Mouse (Mus musculus): ENCODE data around the gene Id4. TPM values are rescaled to one million over a fixed set of nuclear protein-coding genes. Genes with fewer than 3 reads are reported as not detected.

Id4 gene
- polyA plus RNA-seq (2012; ENCODE audit: insufficient read depth, insufficient read length, missing spikeins) = 1.1 and 1.2 TPM in 2 replicates

GRCm38 (mm10) chr13:48260690-48261278, at the start of gene Id4:
Gene Id4, plus strand, starts transcription at chr13:48261228.
- Histone ChIP-seq H3K4me3 (ENCODE audit: insufficient read depth, low read depth, low read length) (peak within 1 kb of the TSS; percentile 76), H3K27ac (replicated peaks; ENCODE audit: low read depth, low read length) (no peak within 1 kb of the TSS), H3K4me1 (ENCODE audit: control insufficient read depth, insufficient read depth, insufficient read length, low read length) (no peaks in the 10 kb centered on the region)

- H3K4me3 ChIP-seq (ENCODE audit: insufficient read depth, low read depth, low read length) = 0 out of 2 replicates have a peak overlapping the region, but pooled peaks have one; percentile 16
- H3K27ac ChIP-seq (replicated peaks; ENCODE audit: low read depth, low read length) = no peak overlapping the region
- H3K4me1 ChIP-seq (ENCODE audit: control insufficient read depth, insufficient read depth, insufficient read length, low read length) = 0 out of 2 replicates have a peak, but pooled peaks cover 3% of the 10 kb centered on the region
Observed at GRCm38 (mm10) chr13:48227136-48227535, 33.9 kb upstream of the Id4 start.

- Histone ChIP-seq H3K27ac (replicated peaks; ENCODE audit: low read depth, low read length) (peak overlapping the region; percentile 66), H3K4me3 (ENCODE audit: insufficient read depth, low read depth, low read length) (peak overlapping the region; percentile 46), H3K4me1 (ENCODE audit: control insufficient read depth, insufficient read depth, insufficient read length, low read length) (0 out of 2 replicates have a peak, but pooled peaks cover 3% of the 10 kb centered on the region)
Observed at GRCm38 (mm10) chr13:48227712-48228111, 33.3 kb upstream of the Id4 start.

- Histone ChIP-seq H3K27ac (replicated peaks; ENCODE audit: low read depth, low read length) (peak overlapping the region; percentile 66), H3K4me3 (ENCODE audit: insufficient read depth, low read depth, low read length) (peak overlapping the region; percentile 46)
Observed at GRCm38 (mm10) chr13:48228114-48228513, 32.9 kb upstream of the Id4 start.

GRCm38 (mm10) chr13:48230996-48231395, 30.0 kb upstream of the Id4 start:
- no peak overlapping the region for H3K27ac ChIP-seq (replicated peaks; ENCODE audit: low read depth, low read length)
- no peak overlapping the region for H3K4me3 ChIP-seq (ENCODE audit: insufficient read depth, low read depth, low read length)
- H3K4me1 ChIP-seq (ENCODE audit: control insufficient read depth, insufficient read depth, insufficient read length, low read length) = 0 out of 2 replicates have a peak, but pooled peaks cover 3% of the 10 kb centered on the region

More at GRCm38 (mm10) chr13:48228114-48228513, 32.9 kb upstream of the Id4 start:
- H3K4me1 ChIP-seq (ENCODE audit: control insufficient read depth, insufficient read depth, insufficient read length, low read length) = 0 out of 2 replicates have a peak, but pooled peaks cover 3% of the 10 kb centered on the region

- Histone ChIP-seq H3K4me1 (ENCODE audit: control insufficient read depth, insufficient read depth, insufficient read length, low read length) (no peaks in the 10 kb centered on the region), H3K4me3 (ENCODE audit: insufficient read depth, low read depth, low read length) (no peak overlapping the region), H3K27ac (replicated peaks; ENCODE audit: low read depth, low read length) (no peak overlapping the region)
Observed at GRCm38 (mm10) chr13:48236436-48236835, 24.6 kb upstream of the Id4 start.

GRCm38 (mm10) chr13:48236865-48237264, 24.2 kb upstream of the Id4 start:
- Histone ChIP-seq H3K4me3 (ENCODE audit: insufficient read depth, low read depth, low read length) (no peak overlapping the region), H3K4me1 (ENCODE audit: control insufficient read depth, insufficient read depth, insufficient read length, low read length) (no peaks in the 10 kb centered on the region), H3K27ac (replicated peaks; ENCODE audit: low read depth, low read length) (no peak overlapping the region)

- H3K4me1 ChIP-seq (ENCODE audit: control insufficient read depth, insufficient read depth, insufficient read length, low read length) = no peaks in the 10 kb centered on the region
- H3K27ac ChIP-seq (replicated peaks; ENCODE audit: low read depth, low read length) = no peak overlapping the region
- H3K4me3 ChIP-seq (ENCODE audit: insufficient read depth, low read depth, low read length) = no peak overlapping the region
Observed at GRCm38 (mm10) chr13:48237516-48237915, 23.5 kb upstream of the Id4 start.

- H3K27ac ChIP-seq (replicated peaks; ENCODE audit: low read depth, low read length) = no peak overlapping the region
- H3K4me1 ChIP-seq (ENCODE audit: control insufficient read depth, insufficient read depth, insufficient read length, low read length) = no peaks in the 10 kb centered on the region
- H3K4me3 ChIP-seq (ENCODE audit: insufficient read depth, low read depth, low read length) = no peak overlapping the region
Observed at GRCm38 (mm10) chr13:48245235-48246012, 15.6 kb upstream of the Id4 start.

- Histone ChIP-seq H3K27ac (replicated peaks; ENCODE audit: low read depth, low read length) (no peak overlapping the region), H3K4me3 (ENCODE audit: insufficient read depth, low read depth, low read length) (no peak overlapping the region), H3K4me1 (ENCODE audit: control insufficient read depth, insufficient read depth, insufficient read length, low read length) (no peaks in the 10 kb centered on the region)
Observed at GRCm38 (mm10) chr13:48252559-48252958, 8.5 kb upstream of the Id4 start.

- no peak overlapping the region for H3K4me3 ChIP-seq (ENCODE audit: insufficient read depth, low read depth, low read length)
- no peak overlapping the region for H3K27ac ChIP-seq (replicated peaks; ENCODE audit: low read depth, low read length)
- no peaks in the 10 kb centered on the region for H3K4me1 ChIP-seq (ENCODE audit: control insufficient read depth, insufficient read depth, insufficient read length, low read length)
Observed at GRCm38 (mm10) chr13:48255026-48255425, 6.0 kb upstream of the Id4 start.

- Histone ChIP-seq H3K4me1 (ENCODE audit: control insufficient read depth, insufficient read depth, insufficient read length, low read length) (no peaks in the 10 kb centered on the region), H3K27ac (replicated peaks; ENCODE audit: low read depth, low read length) (no peak overlapping the region), H3K4me3 (ENCODE audit: insufficient read depth, low read depth, low read length) (peak overlapping the region; percentile 76)
Observed at GRCm38 (mm10) chr13:48261341-48262221, 553 bp downstream of the Id4 start.

GRCm38 (mm10) chr13:48262451-48262969, 1.5 kb downstream of the Id4 start:
- H3K27ac ChIP-seq (replicated peaks; ENCODE audit: low read depth, low read length) = no peak overlapping the region
- no peaks in the 10 kb centered on the region for H3K4me1 ChIP-seq (ENCODE audit: control insufficient read depth, insufficient read depth, insufficient read length, low read length)
- H3K4me3 ChIP-seq (ENCODE audit: insufficient read depth, low read depth, low read length) = peak overlapping the region; percentile 76

- Histone ChIP-seq H3K4me1 (ENCODE audit: control insufficient read depth, insufficient read depth, insufficient read length, low read length) (no peaks in the 10 kb centered on the region), H3K4me3 (ENCODE audit: insufficient read depth, low read depth, low read length) (no peak overlapping the region), H3K27ac (replicated peaks; ENCODE audit: low read depth, low read length) (no peak overlapping the region)
Observed at GRCm38 (mm10) chr13:48265029-48265428, 4.0 kb downstream of the Id4 start.

All from brown adipose tissue, adult 24 weeks (tissue).